Mouse (Mus musculus): ENCODE data around the gene Tas2r143. TPM values are rescaled to one million over a fixed set of nuclear protein-coding genes. Genes with fewer than 3 reads are reported as not detected.

The Tas2r143 gene
- polyA plus RNA-seq, 1 experiment from 2014 or later: not detected

Other genes with a start within 250 kb of the Tas2r143 start
- gene Tas2r144, start 184.9 kb upstream of the Tas2r143 start, polyA plus RNA-seq (2014; fragmentation: Nextera tagmentation; extraction: Ambion mirVana): not detected in 2 replicates
- 33.3 and 37.2 TPM in 2 replicates for gene Gstk1, start 154.3 kb upstream of the Tas2r143 start, polyA plus RNA-seq (2014; fragmentation: Nextera tagmentation; extraction: Ambion mirVana)
- 2.6 and 3.0 TPM in 2 replicates for gene Tmem139, start 138.3 kb upstream of the Tas2r143 start, polyA plus RNA-seq (2014; fragmentation: Nextera tagmentation; extraction: Ambion mirVana)
- gene Casp2, start 135.3 kb upstream of the Tas2r143 start, polyA plus RNA-seq (2014; fragmentation: Nextera tagmentation; extraction: Ambion mirVana): 46.1 and 66.5 TPM in 2 replicates
- 0.20 TPM in 2 replicates for gene Clcn1, start 113.6 kb upstream of the Tas2r143 start, polyA plus RNA-seq (2014; fragmentation: Nextera tagmentation; extraction: Ambion mirVana)
- gene Fam131b, start 75.6 kb upstream of the Tas2r143 start, polyA plus RNA-seq (2014; fragmentation: Nextera tagmentation; extraction: Ambion mirVana): 0.05 and 0.11 TPM in 2 replicates
- 87.0 and 118 TPM in 2 replicates for gene Zyx, start 50.6 kb upstream of the Tas2r143 start, polyA plus RNA-seq (2014; fragmentation: Nextera tagmentation; extraction: Ambion mirVana)
- gene Epha1, start 27.0 kb upstream of the Tas2r143 start, polyA plus RNA-seq (2014; fragmentation: Nextera tagmentation; extraction: Ambion mirVana): 3.1 and 3.3 TPM in 2 replicates
- not detected in 2 replicates for gene Tas2r135, start 5.2 kb downstream of the Tas2r143 start, polyA plus RNA-seq (2014; fragmentation: Nextera tagmentation; extraction: Ambion mirVana)
- not detected in 2 replicates for gene Tas2r126, start 34.3 kb downstream of the Tas2r143 start, polyA plus RNA-seq (2014; fragmentation: Nextera tagmentation; extraction: Ambion mirVana)
- not detected in 2 replicates for gene Olfr458, start 65.0 kb downstream of the Tas2r143 start, polyA plus RNA-seq (2014; fragmentation: Nextera tagmentation; extraction: Ambion mirVana)
- gene Olfr457, start 76.1 kb downstream of the Tas2r143 start, polyA plus RNA-seq (2014; fragmentation: Nextera tagmentation; extraction: Ambion mirVana): 0.14 TPM in 1 of 2 replicates, not detected in the other
- gene Olfr456, start 87.0 kb downstream of the Tas2r143 start, polyA plus RNA-seq (2014; fragmentation: Nextera tagmentation; extraction: Ambion mirVana): not detected in 2 replicates
- gene Olfr455, start 147.3 kb downstream of the Tas2r143 start, polyA plus RNA-seq (2014; fragmentation: Nextera tagmentation; extraction: Ambion mirVana): not detected in 2 replicates
- gene Tcaf3, start 197.5 kb downstream of the Tas2r143 start, polyA plus RNA-seq (2014; fragmentation: Nextera tagmentation; extraction: Ambion mirVana): not detected in 2 replicates
- 1.9 and 2.9 TPM in 2 replicates for gene Tcaf2, start 245.0 kb downstream of the Tas2r143 start, polyA plus RNA-seq (2014; fragmentation: Nextera tagmentation; extraction: Ambion mirVana)

Data from kidney, embryonic 14.5 days (tissue).